Mouse (Mus musculus): ENCODE measurements around the gene Serping1.

GRCm38 (mm10) chr2:84793871-84794270, 18.6 kb upstream of the Serping1 start:
- TF ChIP-seq UBTF (IDR thresholded peaks at IDR 0.05; ENCODE audit: low read depth, low read length) = no peak
- no peak for TF ChIP-seq GABPA (IDR thresholded peaks at IDR 0.05; ENCODE audit: insufficient replicate concordance, low read depth, low read length)
- no peak for TF ChIP-seq CTCF (conservative IDR thresholded peaks at IDR 0.05 in 1 of 2, IDR thresholded peaks at IDR 0.05 in 1 of 2; ENCODE audit: low read depth in 2 of 2, low read length in 2 of 2)
- TF ChIP-seq USF1 (IDR thresholded peaks at IDR 0.05; ENCODE audit: low read depth, low read length) = no peak
- TF ChIP-seq ETS1 (conservative IDR thresholded peaks at IDR 0.05; ENCODE audit: low read depth, low read length) = no peak
- TF ChIP-seq POLR2AphosphoS2 (IDR thresholded peaks at IDR 0.05; ENCODE audit: low read depth, low read length) = no peak
- TF ChIP-seq PAX5 (IDR thresholded peaks at IDR 0.05; ENCODE audit: low read length) = no peak
- TF ChIP-seq SMC3 (IDR thresholded peaks at IDR 0.05; ENCODE audit: low read depth, low read length) = no peak
- TF ChIP-seq MAFK (IDR thresholded peaks at IDR 0.05; ENCODE audit: insufficient replicate concordance, low read length) = no peak
- no peak for TF ChIP-seq POLR2A (IDR thresholded peaks at IDR 0.05; ENCODE audit: low read depth, low read length)
- no peak for TF ChIP-seq NELFE (IDR thresholded peaks at IDR 0.05; ENCODE audit: low read depth, low read length)
- no peak for TF ChIP-seq EP300 (IDR thresholded peaks at IDR 0.05; ENCODE audit: low read length)

Data from CH12.LX (cell line).